Mouse (Mus musculus) midbrain, embryonic 14.5 days (tissue): ENCODE measurements at regions not wholly inside any gene's neighbourhood (a gene's known extent, or its start where the extent isn't known, plus 50 kb on each side); places are given as distances from the start of the nearest gene placed in this dataset.
"Not testable (repeated sequence)": the region's sequence is repeated elsewhere in the genome, so short reads cannot be mapped to it uniquely, and the experiment has no call there.

Experiments
- ATAC-seq: fragments of 200-750 bp; cut with Nextera tagmentation; 2 replicates; pipeline ENCODE4 v1.8.0; 2017; ENCODE audit warnings: moderate number of reproducible peaks, moderate library complexity; ENCODE audit not compliant: low FRiP score, low TSS enrichment
- DNase-seq: peaks from one replicate; pipeline ENCODE4 v3.0.0-alpha.2; 2015
- H3K27ac ChIP-seq: fragments of 300-500 bp; sonication (generic); replicated peaks from 2 replicates; pipeline ENCODE4 v1.5.1; 2014; ENCODE audit warnings: mild to moderate bottlenecking, low read depth, low read length, moderate library complexity
- H3K27me3 ChIP-seq: fragments of 300-500 bp; sonication (generic); 2 replicates; pipeline ENCODE4 v1.6.1; 2014; ENCODE audit warnings: low read length, control low read depth, mixed read lengths; ENCODE audit not compliant: control insufficient read depth, insufficient read depth
- H3K36me3 ChIP-seq: fragments of 300-500 bp; sonication (generic); 2 replicates; pipeline ENCODE4 v1.6.1; 2014; ENCODE audit warnings: low read length, control low read depth; ENCODE audit not compliant: control insufficient read depth, insufficient read depth
- H3K4me1 ChIP-seq: fragments of 300-500 bp; sonication (generic); 2 replicates; pipeline ENCODE4 v1.6.1; 2014; ENCODE audit warnings: mild to moderate bottlenecking, antibody characterized with exemption, low read length, control low read depth; ENCODE audit not compliant: control insufficient read depth, insufficient read depth
- H3K4me2 ChIP-seq: fragments of 300-500 bp; sonication (generic); 2 replicates; pipeline ENCODE4 v1.6.1; 2014; ENCODE audit warnings: mild to moderate bottlenecking, low read length, moderate library complexity
- H3K4me3 ChIP-seq: fragments of 300-500 bp; sonication (generic); replicated peaks from 2 replicates; pipeline ENCODE4 v1.5.1; 2014; ENCODE audit warnings: low read depth, low read length
- H3K9ac ChIP-seq: fragments of 300-500 bp; sonication (generic); replicated peaks from 2 replicates; pipeline ENCODE4 v1.6.1; 2014; ENCODE audit warnings: mild to moderate bottlenecking, low read length, moderate library complexity
- H3K9me3 ChIP-seq: fragments of 300-500 bp; sonication (generic); 2 replicates; pipeline ENCODE4 v1.6.1; 2016; ENCODE audit warnings: low read length, control low read depth, mixed read lengths; ENCODE audit not compliant: control insufficient read depth
- WGBS: fragments of 180-500 bp; shearing (Covaris S2); extraction: QIAGEN DNeasy Blood & Tissue Kit; methylation state at CpG from one replicate; pipeline ENCODE4 v1.1.7; 2014; 5-methylcytosine and 5-hydroxymethylcytosine counted together

DNA sequence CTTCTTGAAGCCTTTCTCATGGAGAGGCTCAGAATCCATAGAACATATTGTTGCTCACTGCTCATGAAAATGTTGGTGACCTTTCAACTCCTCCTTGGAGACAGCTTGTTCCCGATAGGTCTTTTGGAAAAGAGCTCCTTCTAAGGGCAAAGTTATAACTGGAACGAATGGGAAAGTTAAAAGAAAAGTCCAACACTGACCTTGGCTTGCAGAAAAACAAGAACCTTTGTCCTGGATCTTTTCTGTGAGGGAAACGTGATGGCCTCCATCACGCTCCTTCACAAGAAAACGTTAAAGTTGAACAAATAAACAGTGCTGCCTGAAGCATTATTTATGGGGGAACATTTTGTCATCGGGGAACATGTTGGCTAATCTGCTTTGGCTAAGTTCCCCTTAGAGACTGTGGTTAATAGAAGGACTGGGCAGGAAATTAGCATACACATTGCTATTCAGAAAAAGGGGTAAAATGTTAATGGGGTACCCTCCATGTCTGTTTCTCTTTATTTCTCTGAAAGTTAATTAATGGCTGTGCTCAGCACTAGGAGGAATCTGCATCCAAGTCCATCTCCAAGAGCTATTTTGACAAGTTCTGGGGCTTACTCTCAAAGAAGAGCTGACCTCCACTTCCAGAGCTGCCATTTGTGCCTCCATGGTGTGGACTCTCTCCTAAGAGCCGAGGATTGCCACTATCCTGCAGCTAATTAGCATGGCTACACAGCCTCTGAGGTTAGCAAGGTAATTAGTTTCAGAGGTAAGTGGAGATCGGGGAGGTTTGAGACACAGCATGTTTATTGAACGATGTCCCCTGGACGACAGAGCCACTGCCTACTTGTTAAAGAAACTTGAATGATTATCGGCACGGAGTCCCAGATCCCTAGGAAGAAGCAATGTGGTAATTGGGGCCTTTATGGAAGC lies 161.0 kb upstream of the Peli2 start:
- ATAC-seq (no peak), DNase-seq (no peak)
- H3K4me1 ChIP-seq = no peaks in the 10 kb centered on the region
- H3K4me2 ChIP-seq = no peak overlapping the region
- no peaks in the 10 kb centered on the region for H3K36me3 ChIP-seq
- WGBS = 70% methylated on average over 12 of the region's 12 CpGs
- H3K9ac ChIP-seq = no peak overlapping the region
- no peaks in the 10 kb centered on the region for H3K27me3 ChIP-seq
- H3K9me3 ChIP-seq = no peaks in the 10 kb centered on the region
- no peak overlapping the region for H3K27ac ChIP-seq
- H3K4me3 ChIP-seq = no peak overlapping the region

DNA sequence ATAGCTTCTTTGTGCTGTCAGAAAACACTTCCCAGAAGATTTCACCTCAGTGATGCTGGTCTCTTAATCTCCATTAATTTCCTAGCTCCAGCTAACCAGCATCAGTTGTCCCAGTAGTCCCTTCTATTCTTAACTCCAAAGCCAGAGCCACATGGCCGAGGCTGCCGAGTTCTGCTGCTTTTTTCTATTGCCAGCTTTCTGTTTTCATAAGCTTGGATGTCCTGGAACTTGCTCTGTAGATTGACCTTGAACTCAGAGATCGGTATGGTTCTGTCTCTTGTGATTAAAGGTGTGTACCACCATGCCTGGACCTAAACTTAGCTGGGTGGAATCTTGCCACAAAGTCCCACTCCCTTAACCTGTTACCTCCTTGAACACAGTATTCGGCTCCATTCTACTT lies 155.8 kb upstream of the Peli2 start:
- DNase-seq, H3K9ac ChIP-seq, H3K4me3 ChIP-seq, ATAC-seq, H3K9me3 ChIP-seq, H3K4me2 ChIP-seq, H3K4me1 ChIP-seq, H3K36me3 ChIP-seq, H3K27me3 ChIP-seq, H3K27ac ChIP-seq: not testable (repeated sequence)
- 90% methylated on average over 4 of the region's 4 CpGs for WGBS

- 74% methylated on average over 1 of the region's 1 CpGs for WGBS
- no peak overlapping the region for H3K4me3 ChIP-seq
- no peak for DNase-seq
- H3K9me3 ChIP-seq = no peaks in the 10 kb centered on the region
- no peak overlapping the region for H3K27ac ChIP-seq
- no peaks in the 10 kb centered on the region for H3K27me3 ChIP-seq
- no peaks in the 10 kb centered on the region for H3K36me3 ChIP-seq
- H3K4me1 ChIP-seq = no peaks in the 10 kb centered on the region
- no peak overlapping the region for H3K9ac ChIP-seq
- no peak overlapping the region for H3K4me2 ChIP-seq
- ATAC-seq = no peak
Measured at GRCm38 (mm10) chr14:47969871-47970270, 150.8 kb upstream of the Peli2 start.

- H3K9me3 ChIP-seq, H3K36me3 ChIP-seq, H3K9ac ChIP-seq, H3K4me2 ChIP-seq, ATAC-seq, H3K4me3 ChIP-seq, DNase-seq, H3K27me3 ChIP-seq, H3K27ac ChIP-seq, H3K4me1 ChIP-seq: not testable (repeated sequence)
- WGBS = 97% methylated on average over 20 of the region's 20 CpGs
Measured at GRCm38 (mm10) chr14:47973161-47973560, 147.5 kb upstream of the Peli2 start.

DNA sequence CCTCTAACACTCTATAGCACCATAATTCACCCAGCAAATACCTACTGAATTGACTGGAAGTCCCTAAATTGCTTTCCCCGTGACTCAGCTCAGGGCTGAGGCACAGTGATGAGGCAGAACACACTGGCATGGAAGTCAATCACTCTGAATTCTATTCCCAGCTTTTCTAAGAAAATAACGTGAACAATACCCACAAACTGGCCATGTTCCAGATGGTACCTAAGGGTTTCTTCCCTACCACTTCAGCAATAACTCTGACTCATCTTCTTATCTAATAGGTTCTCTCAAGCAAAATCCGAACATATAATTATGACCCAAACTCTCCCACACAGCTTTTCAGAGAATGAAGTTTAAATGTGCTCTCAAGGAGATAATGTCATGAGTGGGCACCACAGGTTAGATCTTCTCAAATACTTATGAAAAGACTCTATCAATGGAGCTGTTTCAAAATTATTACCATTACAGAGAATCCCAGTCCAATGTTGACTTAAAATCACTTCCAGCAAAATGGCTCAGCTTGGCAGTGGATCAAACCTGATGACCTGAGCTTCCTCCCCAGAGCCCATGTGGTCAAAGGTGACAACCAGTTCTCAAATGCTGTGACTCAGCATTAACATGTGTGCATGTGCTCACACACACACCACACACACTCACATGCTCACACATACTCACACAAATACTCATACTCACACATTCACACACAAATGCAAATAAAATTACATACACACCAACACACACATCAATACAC lies 137.5 kb upstream of the Peli2 start:
- Histone ChIP-seq H3K27ac (no peak overlapping the region), H3K4me1 (no peaks in the 10 kb centered on the region), H3K9me3 (no peaks in the 10 kb centered on the region), H3K9ac (no peak overlapping the region), H3K4me3 (no peak overlapping the region), H3K4me2 (no peak overlapping the region), H3K27me3 (no peaks in the 10 kb centered on the region), H3K36me3 (no peaks in the 10 kb centered on the region)
- no peak for DNase-seq
- no peak for ATAC-seq
- 78% methylated on average over 3 of the region's 3 CpGs for WGBS

DNA sequence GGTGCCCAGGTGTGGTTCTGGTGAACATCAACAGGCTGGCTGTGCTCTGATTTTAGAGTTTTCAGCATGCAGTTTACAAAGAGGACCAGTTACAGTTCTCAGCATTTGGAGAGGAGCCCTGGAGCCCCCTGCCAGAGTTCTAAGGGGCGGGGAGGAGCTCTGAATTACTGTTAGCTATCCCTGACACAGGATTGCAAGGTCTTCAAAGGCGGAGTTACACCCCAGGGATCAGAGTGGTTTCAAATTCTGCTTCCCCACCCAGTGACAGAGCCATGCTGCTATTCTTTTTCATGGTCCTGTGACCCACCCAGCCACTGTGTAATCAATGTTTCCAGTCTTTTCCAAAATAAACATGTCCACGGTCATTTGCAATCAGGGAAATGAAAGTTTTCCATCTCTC lies 134.1 kb upstream of the Peli2 start:
- 17% methylated on average over 3 of the region's 3 CpGs for WGBS
- H3K4me3 ChIP-seq = no peak overlapping the region
- H3K36me3 ChIP-seq = no peaks in the 10 kb centered on the region
- H3K9ac ChIP-seq = no peak overlapping the region
- H3K27me3 ChIP-seq = no peaks in the 10 kb centered on the region
- H3K4me2 ChIP-seq = no peak overlapping the region
- no peaks in the 10 kb centered on the region for H3K4me1 ChIP-seq
- ATAC-seq (no peak), DNase-seq (peak; percentile 26)
- H3K9me3 ChIP-seq = no peaks in the 10 kb centered on the region
- no peak overlapping the region for H3K27ac ChIP-seq

- H3K27ac ChIP-seq = no peak overlapping the region
- no peaks in the 10 kb centered on the region for H3K36me3 ChIP-seq
- no peak overlapping the region for H3K4me3 ChIP-seq
- no peak overlapping the region for H3K4me2 ChIP-seq
- H3K9ac ChIP-seq = no peak overlapping the region
- no peaks in the 10 kb centered on the region for H3K27me3 ChIP-seq
- ATAC-seq (no peak), DNase-seq (peak; percentile 43)
- WGBS = 9% methylated on average over 5 of the region's 5 CpGs
- H3K9me3 ChIP-seq = no peaks in the 10 kb centered on the region
- H3K4me1 ChIP-seq = no peaks in the 10 kb centered on the region
Measured at GRCm38 (mm10) chr14:47986941-47987340, 133.7 kb upstream of the Peli2 start.

DNA sequence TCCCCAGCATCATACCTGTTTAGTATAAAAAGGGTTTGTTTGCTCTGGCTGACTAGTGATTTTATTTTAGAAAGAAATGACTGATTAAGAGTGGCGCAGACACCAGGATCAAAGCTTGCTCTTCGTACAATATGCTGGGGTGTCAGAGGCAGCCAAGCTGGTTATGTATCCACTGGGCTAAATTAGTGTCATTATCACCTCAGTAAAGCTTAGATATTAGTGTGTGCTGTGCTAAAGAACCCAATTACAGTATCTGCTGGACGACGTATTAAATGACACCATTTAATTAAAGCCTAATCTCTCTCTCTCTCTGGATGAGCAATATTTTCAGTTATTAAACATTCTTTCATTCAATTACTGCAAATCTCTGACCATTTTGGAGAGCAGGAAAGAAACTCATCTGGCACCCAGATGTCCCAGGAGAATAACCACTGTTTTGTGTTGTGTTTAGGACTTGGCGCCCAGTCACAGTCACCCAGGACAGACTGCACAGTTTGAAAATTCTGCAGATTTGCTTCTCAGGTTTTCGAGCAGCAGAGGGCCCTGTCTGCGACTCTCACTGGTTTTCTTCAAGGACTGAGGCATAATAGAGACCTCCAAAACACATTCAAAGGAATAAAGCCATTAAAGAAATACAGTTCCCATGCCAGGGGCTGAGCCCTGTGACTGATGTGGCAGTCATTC lies 133.1 kb upstream of the Peli2 start:
- no peaks in the 10 kb centered on the region for H3K27me3 ChIP-seq
- no peaks in the 10 kb centered on the region for H3K4me1 ChIP-seq
- H3K4me3 ChIP-seq = no peak overlapping the region
- H3K9ac ChIP-seq = no peak overlapping the region
- no peak overlapping the region for H3K27ac ChIP-seq
- ATAC-seq (no peak; the same call in 1 of the 2 replicates), DNase-seq (peak; percentile 43)
- H3K4me2 ChIP-seq = no peak overlapping the region
- 48% methylated on average over 7 of the region's 7 CpGs for WGBS
- H3K9me3 ChIP-seq = no peaks in the 10 kb centered on the region
- H3K36me3 ChIP-seq = no peaks in the 10 kb centered on the region
